Mouse (Mus musculus): ENCODE data around the gene Zfp933. TPM values are rescaled to one million over a fixed set of nuclear protein-coding genes. Genes with fewer than 3 reads are reported as not detected.
A peak's percentile ranks its signal among the peaks of the same experiment; 100 is the strongest.

Zfp933 gene
- polyA plus RNA-seq, 1 experiment from 2014 or later, result 6.2 TPM

DNA sequence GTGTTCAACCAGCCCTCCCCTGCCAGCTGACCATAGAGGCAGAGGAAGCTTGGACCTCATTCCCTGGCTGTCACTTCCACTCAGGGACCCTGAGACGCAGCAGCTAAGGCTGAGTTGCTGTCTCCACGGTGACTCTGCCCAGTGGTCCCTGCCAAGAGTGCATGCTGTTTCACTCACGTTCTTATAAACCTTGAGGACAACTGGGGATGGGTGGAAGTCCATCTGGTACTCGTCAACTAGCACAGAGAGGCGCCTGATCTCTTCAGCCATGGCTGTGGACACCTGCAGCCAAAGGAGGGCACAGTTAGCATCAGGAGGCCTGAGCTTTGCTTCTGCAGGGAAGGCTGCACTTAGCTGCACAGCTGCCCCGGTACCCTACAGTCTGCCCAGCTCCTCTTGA lies 34.9 kb upstream of the Zfp933 start:
- no peaks in the 10 kb centered on the region for H3K9me3 ChIP-seq (replicated peaks; ENCODE audit: control insufficient read depth, low read length)
- H3K4me1 ChIP-seq (ENCODE audit: control insufficient read depth, insufficient read depth, low read length), result no peaks in the 10 kb centered on the region
- peaks cover 63% of the 10 kb centered on the region for H3K36me3 ChIP-seq (ENCODE audit: control insufficient read depth, insufficient read depth, low read length)
- 76% methylated on average over 6 of the region's 6 CpGs for WGBS
- no peak overlapping the region for H3K4me3 ChIP-seq (replicated peaks; ENCODE audit: low read length)
- no peak overlapping the region for H3K27ac ChIP-seq (ENCODE audit: low read length)
- H3K27me3 ChIP-seq (ENCODE audit: control insufficient read depth, insufficient read depth, low read length), result no peaks in the 10 kb centered on the region
- no peak for ATAC-seq (ENCODE audit: insufficient read depth, low FRiP score)
- H3K9ac ChIP-seq (ENCODE audit: low read length), result no peak overlapping the region
- H3K4me2 ChIP-seq (ENCODE audit: low read depth, low read length), result no peak overlapping the region

- H3K36me3 ChIP-seq (ENCODE audit: control insufficient read depth, insufficient read depth, low read length), result peaks cover 60% of the 10 kb centered on the region
- no peak for ATAC-seq (ENCODE audit: insufficient read depth, low FRiP score)
- WGBS, result 93% methylated on average over 7 of the region's 7 CpGs
These were observed 33.6 kb upstream of the Zfp933 start for GRCm38 (mm10) chr4:147881792-147882191.

GRCm38 (mm10) chr4:147879865-147880264 lies 31.7 kb upstream of the Zfp933 start:
- Histone ChIP-seq H3K4me1 (ENCODE audit: control insufficient read depth, insufficient read depth, low read length) (no peaks in the 10 kb centered on the region), H3K9ac (ENCODE audit: low read length) (no peak overlapping the region), H3K4me2 (ENCODE audit: low read depth, low read length) (no peak overlapping the region), H3K4me3 (replicated peaks; ENCODE audit: low read length) (no peak overlapping the region), H3K27ac (ENCODE audit: low read length) (no peak overlapping the region), H3K36me3 (ENCODE audit: control insufficient read depth, insufficient read depth, low read length) (peaks cover 60% of the 10 kb centered on the region), H3K27me3 (ENCODE audit: control insufficient read depth, insufficient read depth, low read length) (no peaks in the 10 kb centered on the region), H3K9me3 (replicated peaks; ENCODE audit: control insufficient read depth, low read length) (no peaks in the 10 kb centered on the region)
- 44% methylated on average over 5 of the region's 5 CpGs for whole genome bisulfite sequencing
- ATAC-seq (ENCODE audit: insufficient read depth, low FRiP score), result peak; percentile 18; the same call in 1 of the 2 replicates

More at GRCm38 (mm10) chr4:147881792-147882191, 33.6 kb upstream of the Zfp933 start:
- H3K27ac ChIP-seq (ENCODE audit: low read length), result no peak overlapping the region
- no peaks in the 10 kb centered on the region for H3K4me1 ChIP-seq (ENCODE audit: control insufficient read depth, insufficient read depth, low read length)
- no peak overlapping the region for H3K9ac ChIP-seq (ENCODE audit: low read length)
- H3K4me3 ChIP-seq (replicated peaks; ENCODE audit: low read length), result no peak overlapping the region
- no peak overlapping the region for H3K4me2 ChIP-seq (ENCODE audit: low read depth, low read length)
- no peaks in the 10 kb centered on the region for H3K27me3 ChIP-seq (ENCODE audit: control insufficient read depth, insufficient read depth, low read length)
- no peaks in the 10 kb centered on the region for H3K9me3 ChIP-seq (replicated peaks; ENCODE audit: control insufficient read depth, low read length)

GRCm38 (mm10) chr4:147879456-147879855 lies 31.3 kb upstream of the Zfp933 start:
- Histone ChIP-seq H3K36me3 (ENCODE audit: control insufficient read depth, insufficient read depth, low read length) (peaks cover 61% of the 10 kb centered on the region), H3K9me3 (replicated peaks; ENCODE audit: control insufficient read depth, low read length) (no peaks in the 10 kb centered on the region), H3K27ac (ENCODE audit: low read length) (no peak overlapping the region), H3K9ac (ENCODE audit: low read length) (no peak overlapping the region), H3K4me3 (replicated peaks; ENCODE audit: low read length) (no peak overlapping the region), H3K27me3 (ENCODE audit: control insufficient read depth, insufficient read depth, low read length) (no peaks in the 10 kb centered on the region), H3K4me2 (ENCODE audit: low read depth, low read length) (no peak overlapping the region), H3K4me1 (ENCODE audit: control insufficient read depth, insufficient read depth, low read length) (no peaks in the 10 kb centered on the region)
- ATAC-seq (ENCODE audit: insufficient read depth, low FRiP score), result no peak
- WGBS, result 63% methylated on average over 2 of the region's 2 CpGs

DNA sequence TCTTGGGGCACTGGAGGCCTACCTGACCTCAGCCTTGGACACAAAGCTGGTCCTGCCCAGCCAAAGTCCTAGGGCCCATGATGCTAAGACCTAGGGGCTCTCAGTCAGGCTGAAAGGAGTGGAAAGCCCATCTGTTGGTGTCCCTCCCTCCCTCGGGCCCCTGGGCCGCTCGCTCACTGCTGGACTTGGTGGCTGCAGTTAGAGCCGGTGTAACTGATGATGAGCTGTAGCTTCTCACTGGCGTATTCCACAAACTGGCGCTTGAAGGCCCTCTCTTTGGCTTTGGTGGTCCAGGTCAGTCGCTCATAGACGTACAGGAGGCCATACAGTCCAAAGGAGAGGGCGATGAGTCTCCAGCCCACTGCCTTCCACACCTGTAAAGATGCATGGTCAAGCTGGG lies 30.4 kb upstream of the Zfp933 start:
- Histone ChIP-seq H3K4me1 (ENCODE audit: control insufficient read depth, insufficient read depth, low read length) (no peaks in the 10 kb centered on the region), H3K9ac (ENCODE audit: low read length) (no peak overlapping the region), H3K36me3 (ENCODE audit: control insufficient read depth, insufficient read depth, low read length) (peaks cover 63% of the 10 kb centered on the region), H3K9me3 (replicated peaks; ENCODE audit: control insufficient read depth, low read length) (no peaks in the 10 kb centered on the region), H3K27me3 (ENCODE audit: control insufficient read depth, insufficient read depth, low read length) (no peaks in the 10 kb centered on the region), H3K27ac (ENCODE audit: low read length) (no peak overlapping the region), H3K4me3 (replicated peaks; ENCODE audit: low read length) (no peak overlapping the region), H3K4me2 (ENCODE audit: low read depth, low read length) (no peak overlapping the region)
- WGBS, result 97% methylated on average over 9 of the region's 9 CpGs
- no peak for ATAC-seq (ENCODE audit: insufficient read depth, low FRiP score)

- Histone ChIP-seq H3K27me3 (ENCODE audit: control insufficient read depth, insufficient read depth, low read length) (no peaks in the 10 kb centered on the region), H3K36me3 (ENCODE audit: control insufficient read depth, insufficient read depth, low read length) (peaks cover 57% of the 10 kb centered on the region), H3K9me3 (replicated peaks; ENCODE audit: control insufficient read depth, low read length) (no peaks in the 10 kb centered on the region), H3K4me3 (replicated peaks; ENCODE audit: low read length) (no peak overlapping the region), H3K4me1 (ENCODE audit: control insufficient read depth, insufficient read depth, low read length) (no peaks in the 10 kb centered on the region), H3K4me2 (ENCODE audit: low read depth, low read length) (no peak overlapping the region), H3K9ac (ENCODE audit: low read length) (no peak overlapping the region), H3K27ac (ENCODE audit: low read length) (no peak overlapping the region)
- WGBS, result 89% methylated on average over 4 of the region's 4 CpGs
- no peak for ATAC-seq (ENCODE audit: insufficient read depth, low FRiP score)
These were observed 27.8 kb upstream of the Zfp933 start for GRCm38 (mm10) chr4:147875852-147876575.

DNA sequence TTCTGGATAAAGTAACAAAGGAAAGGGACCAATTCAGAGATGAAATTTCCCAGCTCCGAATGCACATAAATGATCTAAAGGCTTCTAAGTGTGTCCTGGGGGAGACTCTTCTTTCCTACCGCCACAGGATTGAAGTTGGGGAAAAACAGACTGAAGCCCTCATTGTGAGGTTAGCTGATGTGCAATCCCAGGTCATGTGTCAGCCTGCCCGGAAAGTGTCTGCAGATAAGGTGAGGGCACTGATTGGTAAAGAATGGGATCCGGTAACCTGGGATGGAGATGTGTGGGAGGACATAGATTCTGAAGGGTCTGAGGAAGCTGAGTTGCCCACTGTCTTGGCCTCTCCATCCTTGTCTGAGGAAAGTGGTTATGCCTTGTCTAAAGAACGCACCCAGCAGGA lies 21.1 kb upstream of the Zfp933 start:
- WGBS, result 8% methylated on average over 5 of the region's 5 CpGs
- Histone ChIP-seq H3K4me2 (ENCODE audit: low read depth, low read length) (peak overlapping the region; percentile 90), H3K4me1 (ENCODE audit: control insufficient read depth, insufficient read depth, low read length) (peaks cover 20% of the 10 kb centered on the region), H3K9me3 (replicated peaks; ENCODE audit: control insufficient read depth, low read length) (no peaks in the 10 kb centered on the region; the same call in 1 of the 2 replicates), H3K9ac (ENCODE audit: low read length) (peak overlapping the region; percentile 80), H3K36me3 (ENCODE audit: control insufficient read depth, insufficient read depth, low read length) (peaks cover 20% of the 10 kb centered on the region), H3K27ac (ENCODE audit: low read length) (peak overlapping the region; percentile 60; the same call in 1 of the 2 replicates), H3K4me3 (replicated peaks; ENCODE audit: low read length) (peak overlapping the region; percentile 74), H3K27me3 (ENCODE audit: control insufficient read depth, insufficient read depth, low read length) (no peaks in the 10 kb centered on the region)
- no peak for ATAC-seq (ENCODE audit: insufficient read depth, low FRiP score)

DNA sequence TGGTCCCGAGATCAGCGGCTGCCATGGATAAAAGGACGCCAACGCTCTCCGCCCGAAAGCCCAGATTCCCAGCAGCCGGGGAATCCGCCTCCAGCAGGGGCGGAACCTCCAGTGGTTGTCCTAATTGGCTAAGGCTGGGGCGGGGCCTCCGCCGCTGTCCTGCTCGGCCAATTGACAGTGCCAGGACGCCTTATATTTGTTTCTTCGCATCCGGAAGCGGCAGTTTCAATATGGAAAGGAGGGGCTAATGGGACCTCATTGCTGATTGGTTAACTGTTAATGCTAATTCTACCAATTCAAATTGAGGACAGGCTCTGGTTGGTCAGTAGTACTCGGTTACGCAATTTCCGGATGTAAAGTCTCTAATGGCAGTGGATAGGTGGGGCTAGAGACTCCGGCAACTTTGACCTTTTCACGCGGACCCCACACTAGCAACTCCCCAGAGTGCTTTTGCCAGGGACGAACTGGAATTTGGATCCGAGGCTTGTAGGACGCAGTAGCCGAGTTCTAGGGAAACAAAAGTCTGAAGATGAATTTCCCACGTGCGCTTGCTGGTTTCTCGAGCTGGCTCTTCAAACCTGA lies 20.4 kb upstream of the Zfp933 start, which contains the start of the genes Miip and Fv1:
TSS of gene Miip (minus strand) at position 367 of the 582 bp plus-strand sequence.
TSS of gene Fv1 (plus strand) at position 530 of the 582 bp plus-strand sequence.
- Histone ChIP-seq H3K36me3 (ENCODE audit: control insufficient read depth, insufficient read depth, low read length) (peaks cover 20% of the 10 kb centered on the region), H3K27me3 (ENCODE audit: control insufficient read depth, insufficient read depth, low read length) (no peaks in the 10 kb centered on the region), H3K4me1 (ENCODE audit: control insufficient read depth, insufficient read depth, low read length) (peaks cover 20% of the 10 kb centered on the region), H3K4me2 (ENCODE audit: low read depth, low read length) (peak within 1 kb of the TSS; percentile 90), H3K4me3 (replicated peaks; ENCODE audit: low read length) (peak within 1 kb of the TSS; percentile 74), H3K9me3 (replicated peaks; ENCODE audit: control insufficient read depth, low read length) (no peaks in the 10 kb centered on the region; the same call in 1 of the 2 replicates), H3K9ac (ENCODE audit: low read length) (peak within 1 kb of the TSS; percentile 86), H3K27ac (ENCODE audit: low read length) (peak within 1 kb of the TSS; percentile 78)
- ATAC-seq (ENCODE audit: insufficient read depth, low FRiP score), result peak; percentile 98
- under 1% methylated on average over 30 of the region's 30 CpGs for WGBS

Measured in stomach, embryonic 16.5 days (tissue).